Mouse (Mus musculus): Measurements from ENCODE around the gene Chchd6. TPM values are rescaled to one million over a fixed set of nuclear protein-coding genes. Genes with fewer than 3 reads are reported as not detected.

Chchd6 gene
- polyA plus RNA-seq, 1 experiment from 2014 or later = 201 TPM

DNA sequence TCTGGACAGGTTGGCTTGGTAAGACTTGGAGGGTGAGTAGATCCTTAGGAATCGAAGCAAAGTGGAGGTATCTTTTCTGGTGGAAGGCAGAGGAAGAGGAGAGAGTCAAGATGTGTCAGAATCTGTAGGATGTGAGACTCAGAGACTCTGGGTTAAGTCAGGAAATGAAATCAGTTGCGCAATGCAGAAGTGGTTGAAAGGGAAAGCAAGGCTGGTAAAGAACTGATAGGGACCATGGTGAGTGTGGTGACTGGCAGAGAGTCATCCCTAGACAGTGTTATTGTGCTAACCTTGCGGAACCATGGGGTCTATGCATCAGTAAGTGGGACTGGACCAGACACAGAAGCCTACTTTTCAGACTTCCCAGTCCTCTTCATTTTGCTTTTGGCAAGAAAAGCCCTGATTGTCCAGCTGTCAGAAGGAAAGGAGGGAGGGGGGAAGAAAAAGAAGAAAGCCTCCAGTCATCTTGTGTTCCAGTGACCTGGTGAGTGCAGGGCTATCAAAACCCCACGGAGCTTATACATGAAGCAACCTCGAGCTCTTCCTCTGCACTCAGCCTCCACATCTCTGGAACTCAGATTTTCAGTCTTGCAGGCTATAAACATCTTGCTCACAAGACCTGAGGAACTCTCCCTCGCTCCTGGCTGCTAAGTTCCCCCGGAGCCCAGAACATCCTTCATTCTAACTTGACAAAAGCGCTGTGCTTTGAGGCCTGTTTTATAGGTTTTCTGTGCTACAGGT, 32.8 kb upstream of the Chchd6 start:
- no peaks in the 10 kb centered on the region for H3K36me3 ChIP-seq (ENCODE audit: control insufficient read depth, insufficient read depth, low read length)
- no peak overlapping the region for H3K4me3 ChIP-seq (ENCODE audit: low read length)
- no peaks in the 10 kb centered on the region; the same call in 1 of the 2 replicates for H3K27me3 ChIP-seq (replicated peaks; ENCODE audit: control insufficient read depth, insufficient read depth, low read length)
- H3K4me1 ChIP-seq (ENCODE audit: control insufficient read depth, insufficient read depth, low read depth, low read length) = peaks cover 2% of the 10 kb centered on the region; the same call in 1 of the 2 replicates
- 60% methylated on average over 8 of the region's 8 CpGs for WGBS
- no peak for ATAC-seq
- H3K4me2 ChIP-seq (ENCODE audit: low read length) = no peak overlapping the region
- no peak overlapping the region for H3K27ac ChIP-seq (ENCODE audit: low read depth, low read length)
- no peaks in the 10 kb centered on the region for H3K9me3 ChIP-seq (ENCODE audit: control insufficient read depth, low read length)
- H3K9ac ChIP-seq (ENCODE audit: low read depth, low read length) = no peak overlapping the region

DNA sequence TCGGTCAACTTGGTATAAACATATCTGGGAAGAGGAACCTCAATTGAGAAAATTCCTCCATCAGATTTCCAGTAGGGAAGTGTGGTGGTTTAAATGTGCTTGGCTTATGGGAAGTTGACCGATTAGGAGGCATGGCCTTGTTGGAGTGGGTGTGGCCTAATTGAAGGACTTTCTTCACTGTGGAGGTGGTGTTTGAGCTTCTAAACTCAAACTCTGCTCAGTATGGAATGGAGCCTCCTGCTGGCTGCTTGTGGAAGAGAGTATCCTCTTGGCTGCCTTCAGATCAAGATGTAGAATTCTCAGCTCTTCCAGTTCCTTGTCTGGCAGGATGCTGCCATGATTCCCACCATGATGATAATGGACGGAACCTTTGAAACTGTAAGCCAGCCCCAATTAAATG, 27.2 kb upstream of the Chchd6 start:
- no peaks in the 10 kb centered on the region; the same call in 1 of the 2 replicates for H3K9me3 ChIP-seq (ENCODE audit: control insufficient read depth, low read length)
- H3K4me3 ChIP-seq (ENCODE audit: low read length) = no peak overlapping the region
- no peak for ATAC-seq
- no peaks in the 10 kb centered on the region for H3K27me3 ChIP-seq (replicated peaks; ENCODE audit: control insufficient read depth, insufficient read depth, low read length)
- no peak overlapping the region for H3K4me2 ChIP-seq (ENCODE audit: low read length)
- 90% methylated on average over 3 of the region's 3 CpGs for WGBS
- no peak overlapping the region for H3K9ac ChIP-seq (ENCODE audit: low read depth, low read length)
- H3K4me1 ChIP-seq (ENCODE audit: control insufficient read depth, insufficient read depth, low read depth, low read length) = no peaks in the 10 kb centered on the region
- no peaks in the 10 kb centered on the region for H3K36me3 ChIP-seq (ENCODE audit: control insufficient read depth, insufficient read depth, low read length)
- no peak overlapping the region for H3K27ac ChIP-seq (ENCODE audit: low read depth, low read length)

DNA sequence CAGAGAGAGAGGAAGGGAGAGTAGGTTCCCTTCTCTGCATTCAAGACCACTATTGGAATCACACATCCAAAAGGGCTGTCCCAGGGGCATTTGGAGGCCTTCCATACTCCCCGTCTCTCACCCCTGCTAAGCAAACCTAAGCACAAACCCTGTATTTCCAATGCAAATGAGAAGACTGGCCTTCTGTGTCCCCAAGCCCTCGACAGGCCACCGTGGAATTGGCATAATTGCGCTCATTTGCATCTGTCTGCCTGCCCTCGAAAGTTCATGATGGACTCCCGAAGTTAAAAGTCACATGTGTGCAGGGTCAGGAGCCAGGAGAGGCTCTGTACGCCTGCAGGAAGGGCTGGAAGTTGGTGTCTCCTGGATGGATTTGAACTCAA, 19.9 kb upstream of the Chchd6 start:
- H3K4me2 ChIP-seq (ENCODE audit: low read length) = no peak overlapping the region
- peaks cover 15% of the 10 kb centered on the region for H3K4me1 ChIP-seq (ENCODE audit: control insufficient read depth, insufficient read depth, low read depth, low read length)
- WGBS = 17% methylated on average over 7 of the region's 7 CpGs
- H3K36me3 ChIP-seq (ENCODE audit: control insufficient read depth, insufficient read depth, low read length) = no peaks in the 10 kb centered on the region
- no peak overlapping the region for H3K27ac ChIP-seq (ENCODE audit: low read depth, low read length)
- no peak for ATAC-seq
- no peak overlapping the region for H3K4me3 ChIP-seq (ENCODE audit: low read length)
- no peaks in the 10 kb centered on the region for H3K9me3 ChIP-seq (ENCODE audit: control insufficient read depth, low read length)
- no peak overlapping the region for H3K9ac ChIP-seq (ENCODE audit: low read depth, low read length)
- no peaks in the 10 kb centered on the region for H3K27me3 ChIP-seq (replicated peaks; ENCODE audit: control insufficient read depth, insufficient read depth, low read length)

DNA sequence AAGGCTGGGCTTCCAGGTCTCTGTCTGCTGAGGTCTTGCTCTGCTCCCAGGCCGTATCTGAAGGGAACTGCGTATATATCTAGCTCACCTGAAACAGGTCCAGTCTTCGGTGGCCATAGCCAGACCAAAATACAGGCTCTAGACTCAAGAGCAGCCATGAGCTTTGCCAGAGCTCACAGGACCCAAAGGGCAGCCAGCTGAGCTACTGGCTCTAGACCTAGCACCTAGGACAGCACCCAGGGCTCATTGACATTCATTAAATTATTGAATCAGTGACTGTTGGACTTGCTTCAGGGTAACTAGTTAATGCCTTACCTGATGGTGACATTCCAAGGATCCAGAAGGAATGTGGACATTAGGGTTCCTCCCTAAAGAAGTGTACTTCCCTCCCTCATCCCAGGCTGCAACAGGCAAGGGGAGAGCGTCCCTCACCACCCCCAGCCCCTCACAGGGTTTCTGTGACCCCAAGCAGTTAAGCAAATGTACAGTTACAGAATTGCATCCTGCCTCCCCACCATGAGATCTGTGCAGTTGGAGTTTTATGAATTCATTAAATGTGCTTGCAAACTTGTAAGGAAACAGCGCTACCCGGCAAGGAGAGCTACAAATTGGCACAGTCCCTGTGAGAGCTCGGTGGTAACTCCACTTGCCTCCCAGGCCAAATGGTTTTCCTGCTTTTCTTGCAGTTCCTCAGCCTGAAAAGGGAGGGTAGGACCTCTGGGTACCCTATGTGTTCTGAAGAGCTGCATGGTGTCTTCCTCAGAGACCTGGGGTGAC, 19.3 kb upstream of the Chchd6 start:
- no peak for ATAC-seq

DNA sequence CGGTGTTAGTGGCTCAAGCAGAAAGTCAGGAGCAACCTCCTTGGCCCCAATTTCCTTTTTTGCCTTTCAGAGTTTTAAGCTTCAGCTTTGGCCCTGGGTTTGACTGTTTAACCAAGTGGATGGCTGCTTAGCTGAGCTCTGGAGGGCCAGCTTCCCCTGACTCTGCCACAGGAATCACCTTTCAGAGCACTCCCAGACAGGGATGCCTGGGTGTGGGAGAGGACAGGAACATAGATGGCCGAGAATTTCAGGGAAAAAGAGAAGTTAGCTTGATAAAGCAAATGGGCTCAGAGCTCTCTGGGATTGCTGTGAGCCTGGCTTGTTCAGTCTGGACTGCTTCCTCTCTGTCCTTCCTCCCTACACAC, 18.6 kb upstream of the Chchd6 start:
- ATAC-seq = peak; percentile 9; the same call in 1 of the 2 replicates
- Histone ChIP-seq H3K9me3 (ENCODE audit: control insufficient read depth, low read length) (no peaks in the 10 kb centered on the region), H3K4me2 (ENCODE audit: low read length) (no peak overlapping the region), H3K36me3 (ENCODE audit: control insufficient read depth, insufficient read depth, low read length) (no peaks in the 10 kb centered on the region), H3K9ac (ENCODE audit: low read depth, low read length) (peak overlapping the region; percentile 38; the same call in 1 of the 2 replicates), H3K27ac (ENCODE audit: low read depth, low read length) (peak overlapping the region; percentile 69), H3K27me3 (replicated peaks; ENCODE audit: control insufficient read depth, insufficient read depth, low read length) (no peaks in the 10 kb centered on the region), H3K4me3 (ENCODE audit: low read length) (no peak overlapping the region), H3K4me1 (ENCODE audit: control insufficient read depth, insufficient read depth, low read depth, low read length) (peaks cover 15% of the 10 kb centered on the region)
- 12% methylated on average over 2 of the region's 2 CpGs for WGBS

More for the DNA sequence above, 19.3 kb upstream of the Chchd6 start:
- Histone ChIP-seq H3K4me1 (ENCODE audit: control insufficient read depth, insufficient read depth, low read depth, low read length) (peaks cover 15% of the 10 kb centered on the region), H3K27ac (ENCODE audit: low read depth, low read length) (peak overlapping the region; percentile 69), H3K9me3 (ENCODE audit: control insufficient read depth, low read length) (no peaks in the 10 kb centered on the region), H3K4me3 (ENCODE audit: low read length) (no peak overlapping the region), H3K9ac (ENCODE audit: low read depth, low read length) (no peak overlapping the region), H3K36me3 (ENCODE audit: control insufficient read depth, insufficient read depth, low read length) (no peaks in the 10 kb centered on the region), H3K4me2 (ENCODE audit: low read length) (no peak overlapping the region), H3K27me3 (replicated peaks; ENCODE audit: control insufficient read depth, insufficient read depth, low read length) (no peaks in the 10 kb centered on the region)
- WGBS = 62% methylated on average over 7 of the region's 7 CpGs

DNA sequence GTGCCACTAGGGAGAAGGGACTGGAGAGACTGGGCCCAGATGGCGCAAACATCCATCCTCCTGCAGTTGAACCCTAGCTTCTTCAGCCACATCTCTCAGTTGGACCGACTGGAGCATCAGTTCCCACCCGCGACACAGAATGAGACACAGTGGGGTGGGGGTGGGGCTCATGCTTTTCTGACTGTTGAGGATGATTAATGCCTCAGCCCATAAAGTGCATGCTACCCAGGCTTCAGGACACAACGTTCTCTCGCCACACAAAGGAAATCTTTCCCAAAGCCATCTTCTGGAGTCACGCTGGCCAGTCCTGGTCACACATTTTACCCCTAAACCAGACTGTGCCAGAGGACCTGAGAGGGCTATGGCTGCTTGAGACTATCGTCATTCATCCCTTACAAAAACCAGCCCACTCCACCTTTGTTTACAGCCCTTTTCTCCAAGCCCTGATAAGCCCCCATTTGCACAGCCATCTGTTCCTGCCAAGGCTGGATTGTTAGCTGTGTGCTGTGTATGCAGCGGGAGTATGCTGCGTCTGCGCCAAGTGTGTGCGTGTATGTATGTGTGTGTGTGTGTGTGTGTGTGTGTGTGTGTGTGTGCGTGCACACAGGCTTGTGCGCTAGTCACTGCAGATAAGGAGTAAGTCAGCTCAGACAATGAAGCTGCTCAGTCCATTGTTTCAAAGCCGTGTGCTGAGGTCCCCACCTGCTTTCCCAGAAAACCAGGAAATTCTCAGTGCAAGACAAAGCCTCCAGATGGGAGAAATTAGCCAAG, 18.1 kb upstream of the Chchd6 start:
- peaks cover 15% of the 10 kb centered on the region for H3K4me1 ChIP-seq (ENCODE audit: control insufficient read depth, insufficient read depth, low read depth, low read length)
- peak overlapping the region; percentile 69 for H3K27ac ChIP-seq (ENCODE audit: low read depth, low read length)
- H3K36me3 ChIP-seq (ENCODE audit: control insufficient read depth, insufficient read depth, low read length) = no peaks in the 10 kb centered on the region
- peak overlapping the region; percentile 29; the same call in 1 of the 2 replicates for H3K9ac ChIP-seq (ENCODE audit: low read depth, low read length)
- WGBS = 23% methylated on average over 15 of the region's 15 CpGs
- H3K27me3 ChIP-seq (replicated peaks; ENCODE audit: control insufficient read depth, insufficient read depth, low read length) = no peaks in the 10 kb centered on the region
- H3K4me3 ChIP-seq (ENCODE audit: low read length) = no peak overlapping the region
- H3K9me3 ChIP-seq (ENCODE audit: control insufficient read depth, low read length) = no peaks in the 10 kb centered on the region
- ATAC-seq = peak; percentile 95
- peak overlapping the region; percentile 5; the same call in 1 of the 2 replicates for H3K4me2 ChIP-seq (ENCODE audit: low read length)

DNA sequence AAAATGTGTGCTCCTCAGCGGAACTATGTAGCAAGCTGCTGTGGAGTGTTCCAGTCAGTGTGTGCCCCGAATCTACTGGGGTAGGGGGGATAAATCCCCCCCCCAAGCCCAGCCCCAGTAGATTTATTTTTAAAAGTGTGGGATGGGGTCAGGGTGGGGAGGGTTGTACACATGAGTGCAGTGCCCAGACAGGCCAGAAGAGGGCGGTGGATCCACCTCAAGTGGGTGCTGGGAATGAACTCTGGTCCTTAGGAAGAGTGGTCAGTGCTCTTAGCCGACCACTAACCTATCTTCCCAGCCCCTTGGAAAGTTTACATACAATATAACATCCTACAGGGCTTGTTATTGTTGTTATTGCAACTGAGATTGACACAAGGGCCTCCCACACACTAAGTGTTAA, 12.5 kb upstream of the Chchd6 start:
- no peaks in the 10 kb centered on the region for H3K36me3 ChIP-seq (ENCODE audit: control insufficient read depth, insufficient read depth, low read length)
- WGBS = 57% methylated on average over 4 of the region's 4 CpGs
- H3K4me3 ChIP-seq (ENCODE audit: low read length) = no peak overlapping the region
- H3K4me2 ChIP-seq (ENCODE audit: low read length) = no peak overlapping the region
- no peaks in the 10 kb centered on the region for H3K9me3 ChIP-seq (ENCODE audit: control insufficient read depth, low read length)
- H3K9ac ChIP-seq (ENCODE audit: low read depth, low read length) = no peak overlapping the region
- no peaks in the 10 kb centered on the region; the same call in 1 of the 2 replicates for H3K4me1 ChIP-seq (ENCODE audit: control insufficient read depth, insufficient read depth, low read depth, low read length)
- no peak for ATAC-seq
- no peak overlapping the region for H3K27ac ChIP-seq (ENCODE audit: low read depth, low read length)
- H3K27me3 ChIP-seq (replicated peaks; ENCODE audit: control insufficient read depth, insufficient read depth, low read length) = no peaks in the 10 kb centered on the region

DNA sequence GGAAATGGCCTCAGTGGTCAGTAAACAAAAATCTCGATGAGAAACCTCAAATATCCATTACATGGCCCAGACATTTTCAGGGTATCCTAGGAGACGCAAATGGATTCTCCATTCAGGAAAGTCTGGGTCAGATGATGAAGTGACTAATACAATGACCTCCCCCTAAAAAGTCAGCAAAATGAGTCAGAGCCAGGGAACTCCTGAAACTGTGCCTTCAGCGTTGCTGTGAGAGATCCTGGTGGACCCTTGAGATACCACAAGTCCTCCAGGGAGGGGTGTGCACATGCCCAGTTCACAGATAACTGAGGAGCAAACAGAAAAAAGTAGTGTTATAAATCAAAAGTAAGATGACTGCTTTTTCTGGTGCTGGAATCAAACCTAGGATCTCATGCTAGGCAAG, 10.6 kb upstream of the Chchd6 start:
- WGBS = 42% methylated on average over 3 of the region's 3 CpGs
- H3K4me2 ChIP-seq (ENCODE audit: low read length) = no peak overlapping the region

DNA sequence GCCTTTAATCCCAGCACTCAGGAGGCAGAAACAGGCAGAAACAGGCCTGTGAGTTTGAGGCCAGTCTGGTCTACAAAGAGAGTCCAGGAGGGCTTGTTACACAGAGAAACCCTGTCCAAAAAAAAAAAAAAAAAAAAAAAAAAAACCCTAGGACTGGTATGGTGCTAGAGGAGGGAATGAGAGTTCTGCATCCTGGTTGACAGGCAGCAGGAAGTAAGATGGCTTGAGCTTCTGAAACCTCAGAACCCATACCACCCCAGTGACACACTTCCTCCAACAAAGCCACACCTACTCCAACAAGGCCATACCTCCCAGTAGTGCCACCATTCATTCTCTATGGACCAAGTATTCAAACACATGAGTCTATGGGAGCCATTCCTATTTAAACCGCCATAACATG, 1.1 kb upstream of the Chchd6 start:
- Histone ChIP-seq H3K36me3 (ENCODE audit: control insufficient read depth, insufficient read depth, low read length) (no peaks in the 10 kb centered on the region), H3K4me2 (ENCODE audit: low read length) (no peak overlapping the region), H3K27me3 (replicated peaks; ENCODE audit: control insufficient read depth, insufficient read depth, low read length) (no peaks in the 10 kb centered on the region), H3K9me3 (ENCODE audit: control insufficient read depth, low read length) (no peaks in the 10 kb centered on the region), H3K27ac (ENCODE audit: low read depth, low read length) (no peak overlapping the region), H3K4me3 (ENCODE audit: low read length) (no peak overlapping the region), H3K4me1 (ENCODE audit: control insufficient read depth, insufficient read depth, low read depth, low read length) (peaks cover 8% of the 10 kb centered on the region), H3K9ac (ENCODE audit: low read depth, low read length) (no peak overlapping the region)
- whole genome bisulfite sequencing = 93% methylated on average over 1 of the region's 1 CpGs
- ATAC-seq = no peak

More for the DNA sequence above, 10.6 kb upstream of the Chchd6 start:
- H3K36me3 ChIP-seq (ENCODE audit: control insufficient read depth, insufficient read depth, low read length) = no peaks in the 10 kb centered on the region
- H3K4me1 ChIP-seq (ENCODE audit: control insufficient read depth, insufficient read depth, low read depth, low read length) = no peaks in the 10 kb centered on the region; the same call in 1 of the 2 replicates
- H3K27ac ChIP-seq (ENCODE audit: low read depth, low read length) = no peak overlapping the region
- no peak overlapping the region for H3K9ac ChIP-seq (ENCODE audit: low read depth, low read length)
- no peak for ATAC-seq
- no peaks in the 10 kb centered on the region for H3K9me3 ChIP-seq (ENCODE audit: control insufficient read depth, low read length)
- H3K4me3 ChIP-seq (ENCODE audit: low read length) = no peak overlapping the region
- H3K27me3 ChIP-seq (replicated peaks; ENCODE audit: control insufficient read depth, insufficient read depth, low read length) = no peaks in the 10 kb centered on the region

All from hindbrain, embryonic 16.5 days (tissue).